Mouse (Mus musculus) forelimb bud, embryonic 11.5 days (tissue): ENCODE data around the gene Zfp746.

Experiments
- DNase-seq: peaks from one replicate; pipeline ENCODE4 v3.0.0-alpha.2; 2012; ENCODE audit warnings: low read depth, low spot score

Gene Zfp746

GRCm38 (mm10) chr6:48086471-48086878, at the start of gene Zfp746:
Gene Zfp746 (minus strand): TSS chr6:48086593.
- peak; percentile 86 for DNase-seq

GRCm38 (mm10) chr6:48121092-48121491, 34.7 kb upstream of the Zfp746 start:
- peak; percentile 76 for DNase-seq

GRCm38 (mm10) chr6:48116036-48116435, 29.6 kb upstream of the Zfp746 start:
- no peak for DNase-seq

GRCm38 (mm10) chr6:48086957-48087715, 743 bp upstream of the Zfp746 start:
- DNase-seq, result no peak

- DNase-seq, result peak; percentile 14
These were observed 630 bp downstream of the Zfp746 start for GRCm38 (mm10) chr6:48085521-48086404.

- DNase-seq, result no peak
These were observed 2.6 kb downstream of the Zfp746 start for GRCm38 (mm10) chr6:48083733-48084191.

GRCm38 (mm10) chr6:48081952-48082351, 4.4 kb downstream of the Zfp746 start:
- DNase-seq, result no peak

GRCm38 (mm10) chr6:48081021-48081420, 5.4 kb downstream of the Zfp746 start:
- DNase-seq, result no peak

GRCm38 (mm10) chr6:48073316-48073715, 13.1 kb downstream of the Zfp746 start:
- DNase-seq, result peak; percentile 4

GRCm38 (mm10) chr6:48067492-48067891, 18.9 kb downstream of the Zfp746 start:
- DNase-seq, result no peak

GRCm38 (mm10) chr6:48065587-48066075, 20.8 kb downstream of the Zfp746 start:
- DNase-seq, result no peak

- no peak for DNase-seq
These were observed 21.9 kb downstream of the Zfp746 start for GRCm38 (mm10) chr6:48064451-48064850.

- no peak for DNase-seq
These were observed 22.5 kb downstream of the Zfp746 start for GRCm38 (mm10) chr6:48063940-48064339.

GRCm38 (mm10) chr6:48060895-48061294, 25.5 kb downstream of the Zfp746 start:
- DNase-seq, result no peak

GRCm38 (mm10) chr6:48060421-48060820, 26.0 kb downstream of the Zfp746 start:
- DNase-seq, result no peak

- DNase-seq, result no peak
These were observed 34.3 kb downstream of the Zfp746 start for GRCm38 (mm10) chr6:48052136-48052535.

- DNase-seq, result no peak
These were observed 34.7 kb downstream of the Zfp746 start for GRCm38 (mm10) chr6:48051666-48052065.

GRCm38 (mm10) chr6:48049273-48050065, 36.9 kb downstream of the Zfp746 start:
- no peak for DNase-seq

- DNase-seq, result peak; percentile 78
These were observed 37.7 kb downstream of the Zfp746 start, which contains the start of gene Zfp777 for GRCm38 (mm10) chr6:48048426-48049272. Gene Zfp777 (minus strand): TSS chr6:48048911.
